Mouse (Mus musculus) embryonic fibroblast, embryonic 13.5 days (primary cell): ENCODE measurements around the gene Taar7b. TPM values are rescaled to one million over a fixed set of nuclear protein-coding genes. Genes with fewer than 3 reads are reported as not detected.

Source experiments
- H3K27ac ChIP-seq: 2 replicates; pipeline ENCODE4 v1.5.1; 2012; ENCODE audit warnings: low read length, control low read depth, inconsistent platforms; ENCODE audit not compliant: insufficient read depth
- H3K4me1 ChIP-seq: 2 replicates; pipeline ENCODE4 v1.6.1; 2011; ENCODE audit warnings: low read length; ENCODE audit not compliant: control insufficient read depth, insufficient read depth
- H3K4me3 ChIP-seq: 2 replicates; pipeline ENCODE4 v1.5.1; 2011; ENCODE audit warnings: mild to moderate bottlenecking, control low read depth, low read length; ENCODE audit not compliant: insufficient read depth
- CTCF ChIP-seq: IDR thresholded peaks from 2 replicates; pipeline ENCODE4 v1.5.1; 2011; ENCODE audit warnings: mild to moderate bottlenecking, control low read depth, low read length, moderate library complexity, borderline replicate concordance; ENCODE audit not compliant: insufficient read depth
- POLR2A ChIP-seq: IDR thresholded peaks from 2 replicates; pipeline ENCODE4 v1.6.1; 2011; ENCODE audit warnings: low read depth, mild to moderate bottlenecking, control low read depth, low read length, moderate library complexity
- polyA plus RNA-seq: library from polyadenylated mRNA; stranded (reverse); fragments of >200 nt; gene quantifications from 2 replicates; pipeline ENCODE4 v1.2.4, GENCODE M21; 2011; ENCODE audit warnings: low read depth; ENCODE audit not compliant: missing spikeins, insufficient read length

Gene Taar7b
- polyA plus RNA-seq = not detected in 2 replicates

GRCm38 (mm10) chr10:23999639-24000038 lies at the start of gene Taar7b:
Gene Taar7b, plus strand, starts transcription at chr10:23999939.
- no peak within 1 kb of the TSS for H3K4me3 ChIP-seq
- H3K27ac ChIP-seq = no peak within 1 kb of the TSS
- TF ChIP-seq CTCF (no peak), POLR2A (no peak)
- H3K4me1 ChIP-seq = no peaks in the 10 kb centered on the region

DNA sequence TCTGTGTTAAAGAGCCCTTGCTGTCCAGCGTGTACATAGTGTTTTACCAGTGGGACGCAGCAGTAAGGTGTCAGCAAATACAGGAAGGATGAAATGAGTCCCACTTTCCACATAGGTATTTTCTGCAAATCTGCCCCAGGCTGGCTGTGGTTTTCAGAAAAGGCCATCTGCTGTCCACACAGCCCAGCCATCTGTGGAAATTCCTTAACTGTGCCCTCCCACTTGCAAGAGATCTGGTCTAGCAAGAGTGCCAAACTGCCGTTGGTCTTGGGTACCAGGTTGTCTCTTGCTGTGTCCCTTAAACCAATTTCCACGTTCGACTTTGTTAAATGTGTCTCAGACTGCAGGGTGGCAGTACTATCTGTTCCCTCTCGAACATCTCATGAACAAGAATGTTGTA lies 48.0 kb upstream of the Taar7b start:
- TF ChIP-seq CTCF (no peak), POLR2A (no peak)
- H3K4me1 ChIP-seq = no peaks in the 10 kb centered on the region
- H3K4me3 ChIP-seq = no peak overlapping the region
- no peak overlapping the region for H3K27ac ChIP-seq

DNA sequence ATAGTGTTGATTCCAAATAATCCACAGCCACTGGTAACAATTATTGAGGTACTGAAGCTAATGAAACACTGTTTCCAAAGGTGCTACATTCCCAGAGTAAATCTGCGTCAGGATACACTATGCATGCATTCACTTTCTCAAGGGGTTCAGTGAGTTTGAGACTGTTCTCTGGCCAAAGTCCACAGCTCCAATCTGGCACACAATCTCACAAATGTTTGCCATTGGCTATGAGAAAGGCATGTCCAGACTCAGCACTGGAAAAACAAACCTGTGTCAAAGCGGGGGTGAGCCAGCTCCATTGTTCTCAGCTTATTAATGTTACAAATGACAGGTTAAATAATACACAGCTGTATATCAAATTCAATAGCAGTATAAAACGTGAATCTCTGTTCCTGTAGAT lies 40.7 kb upstream of the Taar7b start:
- no peak overlapping the region for H3K27ac ChIP-seq
- H3K4me1 ChIP-seq = no peaks in the 10 kb centered on the region
- no peak for TF ChIP-seq POLR2A
- no peak for TF ChIP-seq CTCF
- H3K4me3 ChIP-seq = no peak overlapping the region

DNA sequence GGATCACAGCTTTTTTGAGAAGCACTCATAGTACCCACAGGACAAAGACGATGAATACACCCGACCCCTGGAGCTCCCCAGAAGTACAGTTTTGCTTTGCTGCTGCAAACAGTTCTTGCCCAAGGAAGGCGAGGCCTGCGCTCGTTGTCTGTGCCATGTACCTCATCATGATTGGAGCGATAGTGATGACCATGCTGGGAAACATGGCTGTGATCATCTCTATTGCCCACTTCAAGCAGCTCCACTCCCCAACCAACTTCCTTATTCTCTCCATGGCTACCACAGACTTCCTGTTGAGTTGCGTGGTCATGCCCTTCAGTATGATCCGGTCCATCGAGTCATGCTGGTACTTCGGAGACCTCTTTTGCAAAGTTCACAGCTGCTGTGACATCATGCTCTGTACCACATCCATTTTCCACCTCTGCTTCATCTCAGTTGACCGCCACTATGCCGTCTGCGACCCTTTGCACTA lies 39.3 kb upstream of the Taar7b start, which contains the start of gene Taar4:
Gene Taar4 (plus strand): TSS at position 51 of the 472 bp plus-strand sequence.
- no peak within 1 kb of the TSS for H3K27ac ChIP-seq
- no peak within 1 kb of the TSS for H3K4me3 ChIP-seq
- H3K4me1 ChIP-seq = no peaks in the 10 kb centered on the region
- no peak for TF ChIP-seq POLR2A
- no peak for TF ChIP-seq CTCF

- no peak overlapping the region for H3K4me3 ChIP-seq
- H3K4me1 ChIP-seq = no peaks in the 10 kb centered on the region
- TF ChIP-seq POLR2A = no peak
- no peak for TF ChIP-seq CTCF
- H3K27ac ChIP-seq = no peak overlapping the region
Measured at GRCm38 (mm10) chr10:23963444-23963843, 36.3 kb upstream of the Taar7b start.

DNA sequence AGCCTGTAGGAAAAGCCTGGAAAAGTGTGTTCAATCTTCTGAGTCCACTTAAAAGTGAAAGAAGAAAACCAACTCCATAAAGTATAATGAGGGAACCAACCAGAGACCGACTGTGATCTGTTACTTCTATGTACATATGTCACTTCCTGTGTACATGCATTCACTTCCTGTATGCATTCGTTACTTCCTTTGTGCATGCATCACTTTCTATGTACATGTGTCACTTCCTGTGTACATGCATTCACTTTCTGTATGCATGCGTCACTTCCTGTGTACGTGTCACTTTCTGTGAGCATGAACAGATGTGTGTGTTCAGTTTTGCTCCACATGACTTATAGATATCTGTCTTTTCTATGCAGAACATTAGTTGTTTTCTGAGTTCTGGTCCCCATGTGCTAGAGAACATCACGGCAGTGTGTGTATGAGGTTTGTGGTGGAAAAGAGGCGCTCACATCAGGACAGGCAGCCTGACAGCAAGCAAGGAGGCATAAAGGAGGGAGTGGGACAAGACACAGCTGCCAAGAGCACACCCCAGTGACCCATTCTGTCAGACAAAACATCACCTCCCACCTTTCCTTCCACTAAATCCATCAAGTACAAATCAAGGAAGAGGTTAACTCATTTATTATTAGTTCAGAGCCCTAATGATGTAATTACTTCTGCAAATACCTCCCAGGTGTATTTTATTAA lies 34.7 kb upstream of the Taar7b start:
- H3K4me1 ChIP-seq = no peaks in the 10 kb centered on the region
- no peak overlapping the region for H3K4me3 ChIP-seq
- TF ChIP-seq POLR2A (no peak), CTCF (no peak)
- H3K27ac ChIP-seq = no peak overlapping the region

DNA sequence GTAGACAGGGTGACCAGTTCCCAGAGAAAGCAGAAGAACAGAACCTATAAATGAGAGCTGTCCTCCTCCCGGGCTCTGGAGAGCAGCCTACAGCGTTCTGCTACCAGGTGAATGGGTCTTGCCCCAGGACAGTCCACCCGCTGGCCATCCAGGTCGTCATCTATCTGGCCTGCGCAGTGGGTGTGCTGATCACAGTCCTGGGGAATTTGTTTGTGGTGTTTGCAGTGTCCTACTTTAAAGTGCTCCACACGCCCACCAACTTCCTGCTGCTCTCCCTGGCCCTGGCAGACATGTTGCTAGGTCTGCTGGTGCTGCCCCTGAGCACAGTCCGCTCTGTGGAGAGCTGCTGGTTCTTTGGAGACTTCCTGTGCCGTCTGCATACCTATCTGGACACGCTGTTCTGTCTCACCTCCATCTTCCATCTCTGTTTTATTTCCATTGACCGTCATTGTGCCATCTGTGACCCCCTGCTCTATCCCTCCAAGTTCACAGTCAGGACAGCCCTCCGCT lies 29.0 kb upstream of the Taar7b start, which contains the start of gene Taar5:
Gene Taar5 (plus strand): TSS at position 51 of the 510 bp plus-strand sequence.
- Histone ChIP-seq H3K4me1 (no peaks in the 10 kb centered on the region), H3K4me3 (no peak within 1 kb of the TSS), H3K27ac (no peak within 1 kb of the TSS)
- TF ChIP-seq CTCF = no peak
- no peak for TF ChIP-seq POLR2A

DNA sequence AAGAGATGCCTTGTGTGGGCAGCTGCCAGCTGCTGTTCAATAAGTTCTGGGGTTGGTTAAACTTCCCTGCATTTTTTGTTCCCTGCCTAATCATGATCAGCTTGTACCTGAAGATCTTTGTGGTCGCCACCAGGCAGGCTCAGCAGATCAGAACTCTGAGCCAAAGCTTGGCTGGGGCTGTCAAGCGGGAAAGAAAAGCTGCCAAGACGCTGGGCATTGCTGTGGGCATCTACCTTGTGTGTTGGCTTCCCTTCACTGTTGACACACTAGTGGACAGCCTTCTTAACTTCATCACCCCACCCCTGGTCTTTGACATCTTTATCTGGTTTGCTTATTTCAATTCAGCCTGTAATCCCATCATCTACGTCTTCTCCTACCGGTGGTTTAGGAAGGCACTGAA lies 28.5 kb upstream of the Taar7b start:
- no peak overlapping the region for H3K4me3 ChIP-seq
- no peaks in the 10 kb centered on the region for H3K4me1 ChIP-seq
- TF ChIP-seq POLR2A (no peak), CTCF (no peak)

GRCm38 (mm10) chr10:23977958-23978357 lies 21.8 kb upstream of the Taar7b start:
- H3K4me3 ChIP-seq = no peak overlapping the region
- H3K4me1 ChIP-seq = 0 out of 2 replicates have a peak, but pooled peaks cover 2% of the 10 kb centered on the region
- TF ChIP-seq POLR2A (no peak), CTCF (no peak)
- no peak overlapping the region for H3K27ac ChIP-seq

More for the DNA sequence above, 28.5 kb upstream of the Taar7b start:
- no peak overlapping the region for H3K27ac ChIP-seq

GRCm38 (mm10) chr10:23978901-23979705 lies 20.6 kb upstream of the Taar7b start:
- H3K4me3 ChIP-seq = no peak overlapping the region
- no peak overlapping the region for H3K27ac ChIP-seq
- TF ChIP-seq POLR2A (no peak), CTCF (peak; percentile 71)
- H3K4me1 ChIP-seq = 0 out of 2 replicates have a peak, but pooled peaks cover 2% of the 10 kb centered on the region
